Mouse (Mus musculus) neural tube, embryonic 15.5 days (tissue): ENCODE results near the gene Iqschfp. TPM values are rescaled to one million over a fixed set of nuclear protein-coding genes. Genes with fewer than 3 reads are reported as not detected.

ENCODE experiments used
- ATAC-seq: fragments of 200-750 bp; cut with Nextera tagmentation; 2 replicates; pipeline ENCODE4 v1.8.0; 2017; ENCODE audit warnings: mild to moderate bottlenecking, moderate TSS enrichment, moderate library complexity; ENCODE audit not compliant: low FRiP score
- H3K27ac ChIP-seq: fragments of 300-500 bp; sonication (generic); replicated peaks from 2 replicates; pipeline ENCODE4 v1.5.1; 2015; ENCODE audit warnings: mild to moderate bottlenecking, inconsistent platforms
- H3K27me3 ChIP-seq: fragments of 300-500 bp; sonication (generic); replicated peaks from 2 replicates; pipeline ENCODE4 v1.6.1; 2015; ENCODE audit warnings: inconsistent platforms
- H3K36me3 ChIP-seq: fragments of 300-500 bp; sonication (generic); 2 replicates; pipeline ENCODE4 v1.6.1; 2015; ENCODE audit warnings: inconsistent platforms
- H3K4me1 ChIP-seq: fragments of 300-500 bp; sonication (generic); 2 replicates; pipeline ENCODE4 v1.6.1; 2015; ENCODE audit warnings: inconsistent platforms
- H3K4me2 ChIP-seq: fragments of 300-500 bp; sonication (generic); 2 replicates; pipeline ENCODE4 v1.6.1; 2015; ENCODE audit warnings: inconsistent platforms, mild to moderate bottlenecking, moderate library complexity
- H3K4me3 ChIP-seq: fragments of 300-500 bp; sonication (generic); replicated peaks from 2 replicates; pipeline ENCODE4 v1.5.1; 2015; ENCODE audit warnings: mild to moderate bottlenecking, inconsistent platforms
- H3K9ac ChIP-seq: fragments of 300-500 bp; sonication (generic); replicated peaks from 2 replicates; pipeline ENCODE4 v1.6.1; 2015; ENCODE audit warnings: mild to moderate bottlenecking, inconsistent platforms
- H3K9me3 ChIP-seq: fragments of 300-500 bp; sonication (generic); replicated peaks from 2 replicates; pipeline ENCODE4 v1.6.1; 2016; ENCODE audit warnings: inconsistent platforms
- WGBS: fragments of 180-500 bp; shearing (Covaris S2); methylation state at CpG from one replicate; pipeline ENCODE4 v1.1.7; 2015; ENCODE audit warnings: mixed read lengths; 5-methylcytosine and 5-hydroxymethylcytosine counted together
- polyA plus RNA-seq: library from polyadenylated mRNA; unstranded; fragments of >200 nt; fragmentation: Nextera tagmentation; extraction: Ambion mirVana; gene quantifications from 2 replicates; pipeline ENCODE4 v1.2.1, GENCODE M21; 2015

Iqschfp gene
- polyA plus RNA-seq, 1 experiment from 2014 or later: 7.2 TPM

DNA sequence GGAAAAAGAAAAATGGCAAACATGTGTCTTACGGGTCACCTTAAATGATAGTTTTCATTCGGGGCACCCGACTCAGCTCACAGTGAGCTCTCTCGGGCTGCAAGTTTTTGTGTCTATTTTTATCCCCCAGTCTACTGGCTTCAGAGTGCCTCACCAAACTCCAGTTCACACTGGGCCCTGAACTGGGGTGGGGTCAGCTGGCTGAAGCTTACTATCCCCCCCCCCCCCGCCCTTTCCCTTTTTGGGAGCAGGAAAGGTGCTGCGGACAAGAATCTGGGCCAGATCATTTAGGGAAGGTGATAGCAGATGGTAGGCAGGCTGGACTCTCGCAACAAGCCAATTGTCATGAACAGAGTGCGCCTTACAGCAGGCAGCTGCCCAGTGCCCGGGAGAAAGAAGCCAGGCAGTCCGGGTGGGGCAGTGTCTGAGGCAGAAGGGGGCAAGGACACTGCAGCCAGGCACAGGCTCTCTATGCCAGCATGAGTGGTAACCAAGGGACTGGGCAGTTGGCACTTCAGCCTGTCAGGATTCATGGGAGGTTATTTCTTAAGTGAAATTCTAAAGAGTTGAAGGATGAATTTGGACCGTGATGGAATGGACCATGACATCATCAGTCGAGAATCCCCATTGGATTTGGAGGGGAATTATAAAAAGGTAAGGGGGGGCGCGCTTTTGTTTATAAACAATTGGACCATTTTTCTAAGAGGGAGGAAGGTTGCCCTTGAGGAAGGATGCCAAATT lies 691.9 kb downstream of the Iqschfp start:
- H3K4me1 ChIP-seq: peaks cover 66% of the 10 kb centered on the region
- peak overlapping the region; percentile 75 for H3K27ac ChIP-seq
- no peaks in the 10 kb centered on the region for H3K36me3 ChIP-seq
- no peak overlapping the region for H3K9ac ChIP-seq
- H3K27me3 ChIP-seq: no peaks in the 10 kb centered on the region
- H3K4me3 ChIP-seq: no peak overlapping the region
- no peaks in the 10 kb centered on the region for H3K9me3 ChIP-seq
- peak overlapping the region; percentile 45 for H3K4me2 ChIP-seq
- WGBS: 29% methylated on average over 14 of the region's 14 CpGs
- ATAC-seq: peak; percentile 39; the same call in 1 of the 2 replicates

GRCm38 (mm10) chr3:68585213-68585612 lies 693.2 kb downstream of the Iqschfp start:
- no peaks in the 10 kb centered on the region for H3K27me3 ChIP-seq
- H3K4me1 ChIP-seq: peaks cover 67% of the 10 kb centered on the region
- H3K4me3 ChIP-seq: no peak overlapping the region
- H3K27ac ChIP-seq: 0 out of 2 replicates have a peak overlapping the region, but pooled peaks have one; percentile 18
- H3K9ac ChIP-seq: no peak overlapping the region
- no peaks in the 10 kb centered on the region for H3K9me3 ChIP-seq
- H3K36me3 ChIP-seq: no peaks in the 10 kb centered on the region
- no peak overlapping the region for H3K4me2 ChIP-seq
- ATAC-seq: no peak
- 57% methylated on average over 4 of the region's 4 CpGs for WGBS

DNA sequence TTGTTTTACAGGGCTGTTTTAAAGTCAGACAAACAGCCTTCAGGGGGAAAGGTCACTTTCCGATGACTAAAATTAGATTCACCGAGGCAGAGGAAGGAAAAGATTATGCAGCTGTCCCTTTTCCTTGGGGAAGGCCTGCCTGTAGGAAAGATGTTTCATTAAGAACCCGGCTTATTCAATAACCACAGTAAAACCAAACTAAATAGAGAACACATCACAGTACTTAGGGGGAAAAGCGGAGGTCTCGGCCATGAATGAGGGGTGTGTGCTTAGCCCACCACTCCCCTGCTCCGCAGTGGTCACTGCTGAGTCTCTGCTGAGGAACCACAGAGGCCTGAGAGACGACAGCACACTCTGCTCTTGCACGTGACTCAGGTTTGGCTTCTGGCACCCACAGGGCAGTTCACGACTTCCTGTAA lies 694.6 kb downstream of the Iqschfp start:
- 21% methylated on average over 9 of the region's 9 CpGs for WGBS
- Histone ChIP-seq H3K9ac (no peak overlapping the region), H3K9me3 (no peaks in the 10 kb centered on the region), H3K27me3 (no peaks in the 10 kb centered on the region), H3K4me2 (no peak overlapping the region), H3K27ac (no peak overlapping the region), H3K4me1 (peaks cover 72% of the 10 kb centered on the region), H3K4me3 (no peak overlapping the region), H3K36me3 (no peaks in the 10 kb centered on the region)
- no peak for ATAC-seq

GRCm38 (mm10) chr3:68587567-68588245 lies 695.7 kb downstream of the Iqschfp start:
- Histone ChIP-seq H3K4me1 (peaks cover 69% of the 10 kb centered on the region), H3K27ac (no peak overlapping the region; the same call in none of the 2 replicates), H3K4me2 (no peak overlapping the region), H3K27me3 (no peaks in the 10 kb centered on the region), H3K9ac (no peak overlapping the region), H3K36me3 (no peaks in the 10 kb centered on the region), H3K9me3 (no peaks in the 10 kb centered on the region), H3K4me3 (no peak overlapping the region)
- ATAC-seq: 0 out of 2 replicates have a peak, but pooled peaks have one; percentile 16
- 25% methylated on average over 10 of the region's 10 CpGs for WGBS

DNA sequence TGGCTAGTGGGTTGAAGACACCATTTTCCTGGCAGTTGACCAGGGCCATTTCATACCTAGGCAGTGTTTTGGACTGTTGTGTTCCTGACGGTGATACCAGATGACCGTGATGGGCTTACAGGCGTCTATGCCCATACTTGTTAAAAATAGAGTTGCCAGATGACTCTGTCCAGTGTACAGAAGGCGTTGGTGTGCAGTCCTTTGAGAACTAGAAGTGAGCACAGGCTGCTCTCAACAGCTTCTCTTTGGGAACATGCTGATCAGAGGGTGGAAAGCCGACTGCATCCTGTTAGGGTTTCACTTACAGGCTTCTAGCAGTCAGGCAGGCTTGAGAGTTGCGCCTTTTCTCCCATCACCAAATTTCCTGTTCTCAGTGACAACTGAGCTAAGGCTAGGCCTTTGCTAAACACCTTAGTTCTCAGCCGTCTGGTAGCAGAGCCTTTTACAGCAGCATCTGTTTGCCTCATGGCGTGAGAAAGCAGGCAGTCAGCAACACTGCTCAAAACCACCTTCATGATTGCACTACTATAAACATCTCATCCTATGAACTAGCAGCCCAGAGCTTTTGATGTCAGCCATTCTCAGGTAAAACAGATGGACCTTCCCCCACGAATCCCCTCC lies 697.3 kb downstream of the Iqschfp start:
- 78% methylated on average over 9 of the region's 9 CpGs for WGBS
- no peak overlapping the region for H3K4me2 ChIP-seq
- H3K4me1 ChIP-seq: peaks cover 65% of the 10 kb centered on the region
- H3K9me3 ChIP-seq: no peaks in the 10 kb centered on the region
- H3K9ac ChIP-seq: no peak overlapping the region
- no peaks in the 10 kb centered on the region for H3K27me3 ChIP-seq
- no peaks in the 10 kb centered on the region for H3K36me3 ChIP-seq
- no peak overlapping the region; the same call in 1 of the 2 replicates for H3K27ac ChIP-seq
- H3K4me3 ChIP-seq: no peak overlapping the region
- no peak for ATAC-seq

GRCm38 (mm10) chr3:68590436-68590835 lies 698.4 kb downstream of the Iqschfp start:
- ATAC-seq: no peak; the same call in 1 of the 2 replicates
- H3K36me3 ChIP-seq: no peaks in the 10 kb centered on the region
- 31% methylated on average over 8 of the region's 8 CpGs for WGBS

DNA sequence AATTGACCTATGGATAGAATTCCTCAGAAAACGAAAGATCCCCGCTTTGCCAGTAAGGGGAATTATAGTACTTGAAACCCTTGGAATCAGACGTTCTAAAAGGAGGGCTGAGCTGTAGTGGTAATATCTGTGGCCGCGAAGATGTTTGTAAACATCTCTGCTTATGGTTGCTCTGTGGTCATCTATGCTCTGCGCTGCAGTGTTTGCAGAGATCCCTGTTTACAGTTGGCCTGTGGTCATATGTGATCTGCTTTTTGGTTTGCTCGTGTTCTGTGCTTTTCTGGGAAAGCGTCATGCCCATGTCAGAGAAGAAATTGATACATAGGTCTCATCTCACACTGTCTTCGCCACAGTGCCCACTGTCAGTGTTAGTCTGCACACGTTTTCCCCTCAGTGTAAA lies 700.5 kb downstream of the Iqschfp start:
- no peak for ATAC-seq
- no peak overlapping the region for H3K9ac ChIP-seq
- peaks cover 55% of the 10 kb centered on the region for H3K4me1 ChIP-seq
- H3K4me2 ChIP-seq: no peak overlapping the region
- no peaks in the 10 kb centered on the region for H3K27me3 ChIP-seq
- WGBS: 85% methylated on average over 10 of the region's 10 CpGs
- peaks cover 2% of the 10 kb centered on the region; the same call in 1 of the 2 replicates for H3K36me3 ChIP-seq
- no peaks in the 10 kb centered on the region for H3K9me3 ChIP-seq
- no peak overlapping the region for H3K27ac ChIP-seq
- H3K4me3 ChIP-seq: no peak overlapping the region

More at GRCm38 (mm10) chr3:68590436-68590835, 698.4 kb downstream of the Iqschfp start:
- peaks cover 69% of the 10 kb centered on the region for H3K4me1 ChIP-seq
- no peak overlapping the region for H3K4me3 ChIP-seq
- H3K9ac ChIP-seq: no peak overlapping the region
- peak overlapping the region; percentile 54; the same call in 1 of the 2 replicates for H3K27ac ChIP-seq
- H3K9me3 ChIP-seq: no peaks in the 10 kb centered on the region
- no peak overlapping the region; the same call in 1 of the 2 replicates for H3K4me2 ChIP-seq
- H3K27me3 ChIP-seq: no peaks in the 10 kb centered on the region

DNA sequence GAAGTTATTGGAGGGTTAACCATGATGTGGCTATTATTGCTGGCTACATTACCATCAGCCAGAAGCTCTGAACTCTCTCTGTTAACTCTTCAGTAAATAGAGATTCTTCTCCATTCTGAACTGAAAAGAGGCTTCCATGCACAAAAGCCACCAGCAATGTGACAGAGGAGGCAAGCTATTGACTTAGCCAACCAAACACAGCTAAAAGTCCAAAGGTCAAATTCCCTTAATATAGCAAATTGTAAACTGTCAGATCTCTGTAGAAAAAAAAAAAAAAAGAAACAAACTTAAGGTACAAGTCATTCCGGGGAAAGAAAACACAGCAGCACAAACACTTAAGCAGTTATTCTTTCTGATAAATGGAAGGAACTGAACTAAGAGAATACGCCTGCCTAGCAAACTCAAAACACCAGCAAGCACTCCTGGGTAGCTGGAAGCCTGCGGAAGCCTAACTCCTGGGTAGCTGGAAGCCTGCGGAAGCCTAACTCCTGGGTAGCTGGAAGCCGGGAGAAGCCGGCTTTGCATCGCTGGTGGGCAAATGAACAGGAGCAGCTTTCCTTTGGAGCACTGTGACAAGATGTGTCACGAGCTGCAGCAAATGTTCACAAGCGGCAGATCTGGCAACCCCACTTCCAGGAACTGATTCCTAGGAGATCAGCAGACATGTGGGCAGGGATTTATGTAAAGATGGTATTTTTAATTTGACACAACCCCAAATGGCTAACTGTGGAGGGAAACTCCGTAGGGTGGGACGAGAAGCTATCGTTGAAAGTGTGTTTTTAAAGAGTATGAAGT lies 701.2 kb downstream of the Iqschfp start:
- H3K27me3 ChIP-seq: no peaks in the 10 kb centered on the region
- ATAC-seq: no peak
- 63% methylated on average over 12 of the region's 12 CpGs for WGBS
- H3K27ac ChIP-seq: no peak overlapping the region
- H3K4me2 ChIP-seq: no peak overlapping the region; the same call in 1 of the 2 replicates
- H3K4me1 ChIP-seq: peaks cover 49% of the 10 kb centered on the region
- H3K36me3 ChIP-seq: peaks cover 2% of the 10 kb centered on the region; the same call in 1 of the 2 replicates
- H3K4me3 ChIP-seq: no peak overlapping the region
- H3K9ac ChIP-seq: no peak overlapping the region
- H3K9me3 ChIP-seq: no peaks in the 10 kb centered on the region

GRCm38 (mm10) chr3:68595316-68595925 lies 703.4 kb downstream of the Iqschfp start:
- Histone ChIP-seq H3K27ac (no peak overlapping the region), H3K4me2 (no peak overlapping the region), H3K4me1 (peaks cover 38% of the 10 kb centered on the region), H3K27me3 (no peaks in the 10 kb centered on the region), H3K36me3 (peaks cover 2% of the 10 kb centered on the region; the same call in 1 of the 2 replicates), H3K9ac (no peak overlapping the region), H3K4me3 (no peak overlapping the region), H3K9me3 (no peaks in the 10 kb centered on the region)
- 55% methylated on average over 10 of the region's 10 CpGs for WGBS
- ATAC-seq: no peak

GRCm38 (mm10) chr3:68596938-68597337 lies 704.9 kb downstream of the Iqschfp start:
- H3K4me2 ChIP-seq: no peak overlapping the region
- H3K4me3 ChIP-seq: no peak overlapping the region
- H3K4me1 ChIP-seq: peaks cover 33% of the 10 kb centered on the region
- H3K9ac ChIP-seq: no peak overlapping the region
- no peaks in the 10 kb centered on the region for H3K9me3 ChIP-seq
- no peak for ATAC-seq
- H3K27me3 ChIP-seq: no peaks in the 10 kb centered on the region
- H3K36me3 ChIP-seq: peaks cover 2% of the 10 kb centered on the region; the same call in 1 of the 2 replicates
- 86% methylated on average over 4 of the region's 4 CpGs for WGBS
- H3K27ac ChIP-seq: no peak overlapping the region
